Mouse (Mus musculus) kidney, embryonic 15.5 days (tissue): ENCODE data around the gene Insl5. TPM values are rescaled to one million over a fixed set of nuclear protein-coding genes. Genes with fewer than 3 reads are reported as not detected.

Source experiments
- ATAC-seq: fragments of 200-750 bp; cut with Nextera tagmentation; replicated peaks from 2 replicates; pipeline ENCODE4 v1.8.0; 2017; ENCODE audit warnings: moderate TSS enrichment; ENCODE audit not compliant: low FRiP score
- H3K27ac ChIP-seq: fragments of 300-500 bp; sonication (generic); 2 replicates; pipeline ENCODE4 v1.5.1; 2015; ENCODE audit warnings: mild to moderate bottlenecking, inconsistent platforms
- H3K27me3 ChIP-seq: fragments of 300-500 bp; sonication (generic); 2 replicates; pipeline ENCODE4 v1.6.1; 2015; ENCODE audit warnings: inconsistent platforms
- H3K36me3 ChIP-seq: fragments of 300-500 bp; sonication (generic); 2 replicates; pipeline ENCODE4 v1.6.1; 2015; ENCODE audit warnings: inconsistent platforms
- H3K4me1 ChIP-seq: fragments of 300-500 bp; sonication (generic); 2 replicates; pipeline ENCODE4 v1.6.1; 2015; ENCODE audit warnings: inconsistent platforms
- H3K4me2 ChIP-seq: fragments of 300-500 bp; sonication (generic); 2 replicates; pipeline ENCODE4 v1.6.1; 2015; ENCODE audit warnings: moderate library complexity, mild to moderate bottlenecking, inconsistent platforms
- H3K4me3 ChIP-seq: fragments of 300-500 bp; sonication (generic); replicated peaks from 2 replicates; pipeline ENCODE4 v1.5.1; 2015; ENCODE audit warnings: mild to moderate bottlenecking, inconsistent platforms
- H3K9ac ChIP-seq: fragments of 300-500 bp; sonication (generic); 2 replicates; pipeline ENCODE4 v1.6.1; 2015; ENCODE audit warnings: mild to moderate bottlenecking, inconsistent platforms
- H3K9me3 ChIP-seq: fragments of 300-500 bp; sonication (generic); replicated peaks from 2 replicates; pipeline ENCODE4 v1.6.1; 2016; ENCODE audit warnings: inconsistent platforms
- WGBS: fragments of 180-500 bp; shearing (Covaris S2); methylation state at CpG from one replicate; pipeline ENCODE4 v1.1.7; 2015; ENCODE audit warnings: mixed read lengths; 5-methylcytosine and 5-hydroxymethylcytosine counted together
- polyA plus RNA-seq: library from polyadenylated mRNA; unstranded; fragments of >200 nt; fragmentation: Nextera tagmentation; extraction: Ambion mirVana; gene quantifications from 2 replicates; pipeline ENCODE4 v1.2.1, GENCODE M21; 2015

Insl5 gene
- polyA plus RNA-seq, 1 experiment from 2014 or later: 0.23 TPM

DNA sequence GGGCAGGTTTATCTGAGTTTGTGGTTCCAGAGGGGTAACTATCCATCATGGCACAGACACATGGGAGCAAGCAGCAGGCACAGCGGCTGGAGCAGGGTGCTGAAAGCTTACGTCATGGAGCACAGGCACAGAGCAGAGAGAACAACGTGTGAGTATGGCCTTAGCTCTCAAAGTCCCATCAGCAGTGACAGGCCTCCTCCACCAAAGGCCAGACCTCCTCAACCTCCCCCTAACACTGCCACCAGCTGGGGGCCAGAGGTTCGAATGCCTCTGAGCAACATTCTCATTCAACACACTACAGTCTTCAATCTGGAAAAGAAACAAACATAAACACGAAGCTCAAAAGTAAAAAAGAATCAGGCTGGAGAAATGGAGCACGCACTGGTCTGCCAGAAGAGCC lies 38.1 kb downstream of the Insl5 start:
- ATAC-seq: no peak
- 74% methylated on average over 6 of the region's 6 CpGs for WGBS
- H3K4me1 ChIP-seq: no peaks in the 10 kb centered on the region

DNA sequence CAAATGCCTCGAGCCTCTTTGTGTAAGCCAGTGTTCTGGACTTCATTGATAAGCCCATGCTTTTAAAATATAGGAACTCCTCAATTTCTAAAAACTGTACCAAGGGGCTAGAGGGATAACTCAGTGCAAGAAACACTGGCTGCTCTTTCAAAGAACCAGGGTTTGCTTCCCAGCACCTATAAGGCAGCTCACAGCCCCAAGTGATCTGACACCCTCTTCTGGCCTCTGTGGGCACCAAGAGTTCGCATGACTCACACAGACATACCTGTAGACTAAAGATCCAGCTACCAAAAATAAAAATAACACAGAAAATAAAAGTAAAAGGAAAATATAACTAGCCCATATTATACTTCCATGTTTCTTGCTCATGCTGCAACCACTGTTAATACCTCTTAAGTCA lies 38.9 kb downstream of the Insl5 start:
- H3K4me1 ChIP-seq: no peaks in the 10 kb centered on the region
- no peaks in the 10 kb centered on the region for H3K27me3 ChIP-seq
- H3K9me3 ChIP-seq: no peaks in the 10 kb centered on the region
- no peak overlapping the region for H3K9ac ChIP-seq
- H3K36me3 ChIP-seq: no peaks in the 10 kb centered on the region
- H3K4me2 ChIP-seq: no peak overlapping the region
- no peak overlapping the region for H3K4me3 ChIP-seq
- no peak for ATAC-seq
- WGBS: 90% methylated on average over 2 of the region's 2 CpGs
- H3K27ac ChIP-seq: no peak overlapping the region

More for the DNA sequence above, 38.1 kb downstream of the Insl5 start:
- Histone ChIP-seq H3K36me3 (no peaks in the 10 kb centered on the region), H3K27me3 (no peaks in the 10 kb centered on the region), H3K4me3 (no peak overlapping the region), H3K9ac (no peak overlapping the region), H3K9me3 (no peaks in the 10 kb centered on the region), H3K4me2 (no peak overlapping the region), H3K27ac (no peak overlapping the region)

DNA sequence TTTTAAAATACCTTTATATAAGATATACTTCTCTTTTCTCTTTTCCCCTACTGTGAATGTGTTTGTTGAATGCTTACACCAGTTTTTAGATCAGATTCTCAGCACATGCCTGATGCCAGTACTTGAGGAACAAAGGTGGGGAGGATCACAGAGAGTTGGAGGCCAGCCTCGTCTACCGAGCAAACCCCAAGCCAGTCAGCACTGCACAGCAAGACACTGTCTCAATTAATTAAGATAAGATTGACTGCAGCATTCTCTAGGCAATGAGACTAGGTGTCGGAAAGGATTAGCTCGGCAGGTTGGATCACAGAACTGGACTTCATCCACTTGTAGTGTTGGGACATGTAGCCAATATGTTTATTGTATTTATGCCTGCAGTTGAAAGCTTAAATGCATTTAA lies 39.3 kb downstream of the Insl5 start:
- no peaks in the 10 kb centered on the region for H3K36me3 ChIP-seq
- H3K9me3 ChIP-seq: no peaks in the 10 kb centered on the region
- no peak overlapping the region for H3K27ac ChIP-seq
- H3K4me1 ChIP-seq: no peaks in the 10 kb centered on the region
- no peak overlapping the region for H3K9ac ChIP-seq
- 70% methylated on average over 4 of the region's 4 CpGs for WGBS
- H3K27me3 ChIP-seq: no peaks in the 10 kb centered on the region
- no peak for ATAC-seq
- H3K4me2 ChIP-seq: no peak overlapping the region
- H3K4me3 ChIP-seq: no peak overlapping the region

DNA sequence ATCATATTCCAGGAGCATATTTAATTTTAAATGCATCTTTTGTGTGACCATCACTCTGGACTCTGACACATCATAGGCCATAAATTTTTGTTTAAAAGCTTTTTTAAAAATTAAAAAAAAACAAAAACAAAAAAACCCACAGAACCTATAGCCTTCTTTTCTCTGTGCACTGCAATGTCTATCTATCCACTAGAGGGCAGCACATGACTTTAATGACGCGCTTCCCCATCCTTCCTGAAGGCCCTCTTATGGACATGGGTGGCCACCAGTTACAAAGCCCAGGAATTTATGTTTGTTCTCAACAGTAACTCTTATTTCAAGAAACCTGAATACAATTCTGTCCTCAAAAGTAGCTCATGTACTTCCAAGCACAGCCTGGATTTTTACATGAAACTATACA lies 39.7 kb downstream of the Insl5 start:
- Histone ChIP-seq H3K4me3 (no peak overlapping the region), H3K27me3 (no peaks in the 10 kb centered on the region), H3K4me1 (no peaks in the 10 kb centered on the region), H3K36me3 (no peaks in the 10 kb centered on the region), H3K4me2 (no peak overlapping the region), H3K9ac (no peak overlapping the region), H3K27ac (no peak overlapping the region), H3K9me3 (no peaks in the 10 kb centered on the region)
- ATAC-seq: peak; percentile 71
- WGBS: 1% methylated on average over 2 of the region's 2 CpGs

DNA sequence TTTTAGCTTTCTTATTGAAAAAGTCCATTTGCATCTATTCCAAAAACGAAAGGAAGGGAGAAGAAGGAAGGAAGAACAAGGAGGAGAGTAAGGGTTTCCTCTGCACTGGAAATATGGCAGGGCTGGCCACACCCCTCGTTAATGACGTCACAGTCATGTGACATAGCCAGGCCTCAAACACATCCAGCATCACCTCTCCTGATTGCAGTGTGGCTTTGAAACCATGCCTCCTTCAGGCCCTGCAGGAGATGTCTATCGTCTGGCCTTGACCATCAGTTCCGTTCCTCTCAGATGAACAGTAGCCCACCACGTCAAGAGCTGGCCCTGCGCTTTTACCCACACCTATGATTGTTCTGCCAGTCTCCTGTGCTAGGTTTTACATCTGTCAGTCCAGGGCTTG lies 40.5 kb downstream of the Insl5 start:
- Histone ChIP-seq H3K27me3 (no peaks in the 10 kb centered on the region), H3K36me3 (no peaks in the 10 kb centered on the region), H3K9me3 (no peaks in the 10 kb centered on the region), H3K4me1 (no peaks in the 10 kb centered on the region), H3K27ac (no peak overlapping the region), H3K4me2 (no peak overlapping the region), H3K4me3 (no peak overlapping the region), H3K9ac (no peak overlapping the region)
- WGBS: 70% methylated on average over 7 of the region's 7 CpGs
- ATAC-seq: no peak

DNA sequence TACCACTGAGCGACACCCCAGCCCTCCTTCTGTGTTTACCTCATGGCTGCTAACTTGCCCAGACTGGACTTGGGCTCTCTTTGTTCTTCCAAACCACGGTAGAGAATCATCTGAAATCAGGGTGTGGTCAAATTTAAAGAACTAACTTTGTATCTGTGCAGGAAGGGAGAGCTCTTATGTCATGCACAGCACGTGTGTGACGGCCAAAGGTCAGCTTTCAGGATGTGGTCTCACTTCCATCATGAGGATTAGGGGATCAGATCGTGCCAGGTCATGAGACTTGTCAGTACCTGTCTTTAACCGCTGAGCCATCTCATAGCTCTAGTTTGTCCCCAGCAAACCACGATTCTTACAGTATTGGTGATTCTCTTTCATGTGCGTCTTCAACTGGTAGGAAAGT lies 44.9 kb downstream of the Insl5 start:
- Histone ChIP-seq H3K4me2 (no peak overlapping the region), H3K4me1 (peaks cover 11% of the 10 kb centered on the region), H3K36me3 (no peaks in the 10 kb centered on the region), H3K4me3 (no peak overlapping the region), H3K9me3 (no peaks in the 10 kb centered on the region), H3K27ac (no peak overlapping the region), H3K27me3 (peaks cover 27% of the 10 kb centered on the region), H3K9ac (no peak overlapping the region)
- ATAC-seq: no peak
- 83% methylated on average over 8 of the region's 8 CpGs for WGBS

DNA sequence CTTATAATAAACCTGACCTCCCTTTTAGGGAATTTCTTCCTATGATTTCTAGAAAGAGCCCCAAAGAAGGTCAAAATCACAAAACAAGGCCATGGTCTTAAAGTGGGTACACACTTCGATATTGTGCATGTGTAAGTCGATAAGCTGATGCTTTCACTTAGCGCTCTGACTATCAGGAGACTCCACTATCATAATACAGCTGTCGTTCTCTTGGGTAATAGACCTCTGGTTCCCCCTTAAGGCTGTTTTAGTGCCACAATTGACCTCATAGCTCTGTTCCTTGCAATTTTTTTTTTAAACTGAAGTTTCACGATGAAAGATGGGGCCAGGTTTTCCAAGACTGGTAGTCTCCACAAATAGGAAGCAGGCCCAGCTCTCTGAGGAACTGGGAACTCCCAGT lies 47.3 kb downstream of the Insl5 start:
- Histone ChIP-seq H3K36me3 (no peaks in the 10 kb centered on the region), H3K27me3 (peaks cover 31% of the 10 kb centered on the region), H3K4me2 (peak overlapping the region; percentile 64), H3K4me3 (peak overlapping the region; percentile 32; the same call in 1 of the 2 replicates), H3K27ac (no peak overlapping the region), H3K9ac (no peak overlapping the region), H3K9me3 (no peaks in the 10 kb centered on the region), H3K4me1 (peaks cover 11% of the 10 kb centered on the region)
- ATAC-seq: no peak
- 56% methylated on average over 5 of the region's 5 CpGs for WGBS

DNA sequence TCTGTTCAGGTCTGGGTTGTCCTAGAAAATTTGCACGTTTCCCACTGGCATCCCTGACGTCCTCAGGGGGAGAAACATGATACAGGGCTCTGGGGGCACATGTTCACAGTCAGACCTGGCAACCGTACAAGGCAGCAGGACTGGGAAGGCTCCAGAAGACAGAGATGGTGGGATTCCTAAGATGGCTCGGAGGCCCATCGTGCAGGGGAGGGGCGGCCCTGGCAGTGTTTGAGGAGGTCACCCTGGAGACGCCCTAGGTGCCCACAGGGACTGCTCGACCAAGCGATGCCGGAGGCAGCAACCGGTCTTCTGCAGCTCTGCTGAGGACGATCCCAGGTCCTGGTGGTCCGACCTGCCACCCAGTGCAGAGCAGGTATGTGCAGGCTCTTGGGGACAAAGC lies 48.2 kb downstream of the Insl5 start, which contains the start of gene Tctex1d1:
Gene Tctex1d1 (plus strand): TSS at position 167 of the 400 bp plus-strand sequence.
- peak; percentile 79 for ATAC-seq
- Histone ChIP-seq H3K27ac (no peak within 1 kb of the TSS), H3K9me3 (no peaks in the 10 kb centered on the region), H3K4me3 (peak within 1 kb of the TSS; percentile 32), H3K9ac (no peak within 1 kb of the TSS), H3K4me1 (peaks cover 11% of the 10 kb centered on the region), H3K4me2 (peak within 1 kb of the TSS; percentile 64), H3K36me3 (no peaks in the 10 kb centered on the region), H3K27me3 (peaks cover 31% of the 10 kb centered on the region)
- 2% methylated on average over 13 of the region's 13 CpGs for WGBS

DNA sequence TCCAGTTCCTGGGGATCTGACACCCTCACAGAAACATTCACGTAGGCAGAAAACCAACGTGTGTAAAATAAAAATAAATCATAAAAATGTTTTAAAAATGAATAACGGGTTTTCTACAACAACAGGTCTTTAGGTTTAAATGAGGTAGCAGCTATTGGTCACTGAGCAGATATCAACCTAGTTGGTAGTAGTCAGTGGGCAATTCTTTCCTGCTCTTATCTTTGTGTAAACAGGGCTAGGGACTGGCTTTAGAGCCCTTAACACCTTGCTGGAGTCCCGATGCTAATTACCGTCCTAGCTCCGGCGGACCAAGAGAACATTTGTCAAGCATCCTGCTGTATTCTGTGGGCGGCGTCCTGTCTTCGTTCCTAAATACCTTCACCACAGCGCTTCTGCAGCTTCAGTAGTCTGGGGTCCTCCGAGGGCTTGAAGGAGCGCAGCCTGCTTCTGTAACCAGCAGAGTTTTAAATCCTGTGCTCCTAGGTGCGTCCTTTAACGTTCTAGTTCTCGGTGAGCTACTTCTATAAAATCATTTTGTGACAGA lies 48.8 kb downstream of the Insl5 start:
- peaks cover 11% of the 10 kb centered on the region for H3K4me1 ChIP-seq
- H3K27ac ChIP-seq: no peak overlapping the region
- H3K27me3 ChIP-seq: peaks cover 31% of the 10 kb centered on the region
- no peaks in the 10 kb centered on the region for H3K9me3 ChIP-seq
- H3K36me3 ChIP-seq: no peaks in the 10 kb centered on the region
- H3K9ac ChIP-seq: no peak overlapping the region
- ATAC-seq: no peak
- H3K4me2 ChIP-seq: peak overlapping the region; percentile 64
- H3K4me3 ChIP-seq: peak overlapping the region; percentile 25
- WGBS: 10% methylated on average over 16 of the region's 16 CpGs

DNA sequence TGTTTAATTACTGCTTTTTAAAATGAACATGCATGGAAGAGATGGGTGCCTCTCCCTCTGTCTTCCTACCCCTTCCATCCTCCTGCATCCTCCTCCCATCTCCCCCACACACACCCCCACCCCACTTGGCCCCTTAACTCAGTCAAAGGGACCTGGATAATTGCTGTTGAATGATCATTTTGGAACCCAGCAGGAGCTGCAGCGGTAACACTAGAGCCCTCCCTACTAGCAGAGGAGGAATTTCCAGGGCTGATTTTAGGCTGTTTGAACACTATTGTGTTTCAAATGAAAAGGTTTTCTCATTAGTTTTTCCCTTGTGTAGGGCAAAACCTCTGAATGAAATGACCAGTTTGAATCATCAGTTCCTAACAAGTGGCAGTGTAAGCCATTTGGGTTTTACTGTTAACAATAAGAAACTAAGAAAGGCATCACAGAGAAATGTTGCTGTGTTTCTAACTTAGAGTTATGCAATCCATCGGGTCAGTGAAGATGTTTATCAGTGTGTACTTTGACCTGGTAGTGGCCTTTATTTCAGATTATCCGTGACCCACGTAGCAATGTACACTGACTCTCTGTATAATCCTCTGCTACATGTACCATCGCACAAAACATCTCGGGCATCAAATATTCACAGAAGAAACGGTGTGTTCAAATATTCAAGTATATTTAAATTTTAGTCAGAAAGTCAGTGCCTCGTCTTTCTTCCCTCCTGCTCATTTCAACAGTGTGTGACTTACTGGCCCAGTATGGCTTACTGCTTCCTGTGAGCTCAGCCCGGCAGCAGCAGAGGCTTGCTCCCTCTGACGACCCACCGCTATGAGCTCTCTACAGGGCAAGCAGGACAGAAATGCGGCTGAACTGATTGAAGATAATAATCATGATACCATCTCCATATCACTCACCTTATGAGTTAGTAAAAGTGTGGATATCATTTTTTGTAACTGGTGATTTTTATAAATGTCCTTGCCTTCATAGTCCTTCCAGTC lies 50.1 kb downstream of the Insl5 start:
- Histone ChIP-seq H3K9ac (no peak overlapping the region), H3K9me3 (no peaks in the 10 kb centered on the region), H3K4me3 (no peak overlapping the region), H3K27ac (no peak overlapping the region), H3K4me1 (peaks cover 11% of the 10 kb centered on the region), H3K27me3 (peaks cover 31% of the 10 kb centered on the region), H3K4me2 (no peak overlapping the region), H3K36me3 (no peaks in the 10 kb centered on the region)
- ATAC-seq: no peak
- 44% methylated on average over 12 of the region's 12 CpGs for WGBS

DNA sequence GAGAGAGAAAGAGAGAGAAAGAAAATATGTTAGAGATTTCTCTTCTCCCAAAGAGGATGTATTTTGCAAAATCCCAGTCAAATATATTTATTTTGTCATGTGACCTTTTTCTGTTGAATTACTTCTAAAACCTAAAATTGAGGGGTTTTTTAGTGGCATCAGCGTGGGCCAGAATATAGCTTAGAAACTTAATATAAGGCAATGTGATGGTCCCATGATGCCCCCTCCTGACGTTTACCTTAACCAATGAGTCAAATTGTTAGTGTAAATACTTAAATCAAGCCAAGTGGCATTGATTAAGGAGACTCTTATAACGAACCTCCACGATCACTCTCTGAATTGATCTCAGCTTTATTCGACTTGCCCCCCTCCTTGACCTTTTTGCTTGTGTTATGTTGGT lies 52.5 kb downstream of the Insl5 start:
- H3K27me3 ChIP-seq: peaks cover 24% of the 10 kb centered on the region
- peaks cover 11% of the 10 kb centered on the region for H3K4me1 ChIP-seq
- no peak for ATAC-seq
- WGBS: 78% methylated on average over 5 of the region's 5 CpGs
- H3K4me2 ChIP-seq: no peak overlapping the region
- H3K9ac ChIP-seq: no peak overlapping the region
- H3K4me3 ChIP-seq: no peak overlapping the region
- H3K36me3 ChIP-seq: no peaks in the 10 kb centered on the region
- H3K9me3 ChIP-seq: no peaks in the 10 kb centered on the region
- H3K27ac ChIP-seq: no peak overlapping the region

DNA sequence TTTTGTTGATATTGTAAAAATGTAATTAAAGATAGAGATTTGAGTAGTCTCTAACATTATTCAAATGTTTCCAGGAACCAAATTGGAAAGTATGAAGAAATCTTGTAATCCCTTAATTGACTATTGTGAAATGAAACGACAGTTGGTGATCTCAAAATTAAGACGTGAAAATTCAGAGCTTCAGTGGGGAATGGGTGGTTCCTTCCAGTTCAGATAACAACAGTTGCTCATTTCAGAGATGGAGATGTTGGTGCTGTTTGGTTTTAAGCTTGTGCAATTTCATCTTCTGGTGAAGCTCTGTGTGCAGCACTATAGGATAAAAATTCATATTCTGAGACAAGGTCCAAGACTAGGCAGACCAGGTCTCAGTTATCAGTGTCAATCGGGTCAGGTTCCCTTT lies 54.6 kb downstream of the Insl5 start:
- no peak overlapping the region for H3K4me3 ChIP-seq
- no peak overlapping the region for H3K4me2 ChIP-seq
- ATAC-seq: no peak
- H3K27ac ChIP-seq: no peak overlapping the region
- H3K27me3 ChIP-seq: peaks cover 8% of the 10 kb centered on the region
- no peak overlapping the region for H3K9ac ChIP-seq
- WGBS: 82% methylated on average over 3 of the region's 3 CpGs
- no peaks in the 10 kb centered on the region for H3K4me1 ChIP-seq
- no peaks in the 10 kb centered on the region for H3K9me3 ChIP-seq
- no peaks in the 10 kb centered on the region for H3K36me3 ChIP-seq
